Mouse (Mus musculus): ENCODE measurements around the gene Scamp5.

DNA sequence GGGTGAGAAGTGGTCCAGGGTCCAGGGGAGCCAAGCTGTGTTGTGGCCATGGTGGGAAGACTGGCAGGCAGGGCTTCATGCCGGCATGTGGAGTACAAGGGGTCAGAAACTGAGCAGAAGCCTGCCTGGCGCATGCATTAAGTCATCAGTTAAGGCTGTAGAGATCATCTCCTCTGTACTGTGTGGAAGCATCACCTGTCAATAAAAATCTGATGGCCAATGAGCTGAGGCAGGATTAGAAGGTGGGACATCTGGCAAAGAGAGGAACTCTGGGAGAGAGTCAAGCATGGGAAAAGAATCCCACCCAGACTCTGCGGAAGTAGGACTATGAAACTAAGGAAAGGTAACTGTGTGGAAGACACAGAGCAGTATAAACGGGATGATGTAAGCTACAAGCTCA is 14.3 kb downstream of the Scamp5 start:
- no peak for TF ChIP-seq CTCF (IDR thresholded peaks at IDR 0.05; ENCODE audit: insufficient read depth, low read length)
- TF ChIP-seq POLR2A (IDR thresholded peaks at IDR 0.05; ENCODE audit: borderline replicate concordance, extremely low read depth, low read depth, low read length) = no peak
